Mouse (Mus musculus): Measurements from ENCODE around the gene Sema5a.

Sema5a gene

GRCm38 (mm10) chr15:32356805-32357204, 112.2 kb downstream of the Sema5a start:
- no peak for DNase-seq (ENCODE audit: low spot score in 2 of 2)

- no peak for DNase-seq (ENCODE audit: low spot score in 2 of 2)
Measured at GRCm38 (mm10) chr15:32367841-32368240, 123.2 kb downstream of the Sema5a start.

- no peak for DNase-seq (ENCODE audit: low spot score in 2 of 2)
Measured at GRCm38 (mm10) chr15:32370914-32371313, 126.3 kb downstream of the Sema5a start.

- DNase-seq (ENCODE audit: low spot score in 2 of 2) = no peak
Measured at GRCm38 (mm10) chr15:32371385-32371784, 126.8 kb downstream of the Sema5a start.

GRCm38 (mm10) chr15:32376326-32376725, 131.7 kb downstream of the Sema5a start:
- DNase-seq (ENCODE audit: low spot score in 2 of 2) = no peak

- DNase-seq (ENCODE audit: low spot score in 2 of 2) = no peak
Measured at GRCm38 (mm10) chr15:32377781-32378180, 133.2 kb downstream of the Sema5a start.

GRCm38 (mm10) chr15:32380311-32380710, 135.7 kb downstream of the Sema5a start:
- no peak for DNase-seq (ENCODE audit: low spot score in 2 of 2)

GRCm38 (mm10) chr15:32382930-32383481, 138.4 kb downstream of the Sema5a start:
- DNase-seq (ENCODE audit: low spot score in 2 of 2) = no peak

GRCm38 (mm10) chr15:32396241-32396890, 151.8 kb downstream of the Sema5a start:
- no peak for DNase-seq (ENCODE audit: low spot score in 2 of 2)

- no peak for DNase-seq (ENCODE audit: low spot score in 2 of 2)
Measured at GRCm38 (mm10) chr15:32397064-32397463, 152.5 kb downstream of the Sema5a start.

GRCm38 (mm10) chr15:32398721-32399120, 154.1 kb downstream of the Sema5a start:
- no peak for DNase-seq (ENCODE audit: low spot score in 2 of 2)

- no peak for DNase-seq (ENCODE audit: low spot score in 2 of 2)
Measured at GRCm38 (mm10) chr15:32401909-32402527, 157.4 kb downstream of the Sema5a start.

GRCm38 (mm10) chr15:32403321-32403720, 158.7 kb downstream of the Sema5a start:
- no peak for DNase-seq (ENCODE audit: low spot score in 2 of 2)

GRCm38 (mm10) chr15:32406436-32406835, 161.8 kb downstream of the Sema5a start:
- DNase-seq (ENCODE audit: low spot score in 2 of 2) = no peak

GRCm38 (mm10) chr15:32407766-32408165, 163.2 kb downstream of the Sema5a start:
- DNase-seq (ENCODE audit: low spot score in 2 of 2) = no peak

GRCm38 (mm10) chr15:32416291-32416690, 171.7 kb downstream of the Sema5a start:
- DNase-seq (ENCODE audit: low spot score in 2 of 2) = no peak

- no peak for DNase-seq (ENCODE audit: low spot score in 2 of 2)
Measured at GRCm38 (mm10) chr15:32422631-32423030, 178.0 kb downstream of the Sema5a start.

GRCm38 (mm10) chr15:32423061-32423460, 178.5 kb downstream of the Sema5a start:
- DNase-seq (ENCODE audit: low spot score in 2 of 2) = no peak

- no peak for DNase-seq (ENCODE audit: low spot score in 2 of 2)
Measured at GRCm38 (mm10) chr15:32427188-32427924, 182.7 kb downstream of the Sema5a start.

- DNase-seq (ENCODE audit: low spot score in 2 of 2) = no peak
Measured at GRCm38 (mm10) chr15:32432927-32433832, 188.6 kb downstream of the Sema5a start.

- DNase-seq (ENCODE audit: low spot score in 2 of 2) = no peak
Measured at GRCm38 (mm10) chr15:32433833-32434155, 189.2 kb downstream of the Sema5a start.

GRCm38 (mm10) chr15:32434274-32434673, 189.7 kb downstream of the Sema5a start:
- no peak for DNase-seq (ENCODE audit: low spot score in 2 of 2)
